Mouse (Mus musculus) heart, postnatal 4 days (tissue): ENCODE measurements around the gene Pkd2l1. TPM values are rescaled to one million over a fixed set of nuclear protein-coding genes. Genes with fewer than 3 reads are reported as not detected.
"Not testable (repeated sequence)": the region's sequence is repeated elsewhere in the genome, so short reads cannot be mapped to it uniquely, and the experiment has no call there.

ENCODE experiments used
- DNase-seq: peaks from one replicate; pipeline ENCODE4 v3.0.0; 2021
- total RNA-seq, 2 experiments: library from RNA; stranded (reverse); gene quantifications; 2 replicates each; pipeline ENCODE4 v1.2.3; 2021

Pkd2l1 gene
- total RNA-seq, 2 experiments from 2014 or later: not detected

GRCm38 (mm10) chr19:44157005-44157404 lies 35.2 kb downstream of the Pkd2l1 start:
- no peak for DNase-seq

- DNase-seq: no peak
Measured at GRCm38 (mm10) chr19:44153781-44154180, 38.5 kb downstream of the Pkd2l1 start.

GRCm38 (mm10) chr19:44148991-44149390 lies 43.3 kb downstream of the Pkd2l1 start:
- no peak for DNase-seq

- no peak for DNase-seq
Measured at GRCm38 (mm10) chr19:44148345-44148744, 43.9 kb downstream of the Pkd2l1 start.

- no peak for DNase-seq
Measured at GRCm38 (mm10) chr19:44146951-44147350, 45.3 kb downstream of the Pkd2l1 start.

- DNase-seq: no peak
Measured at GRCm38 (mm10) chr19:44146568-44146879, 45.7 kb downstream of the Pkd2l1 start.

- peak; percentile 91 for DNase-seq
Measured at GRCm38 (mm10) chr19:44145702-44146567, 46.3 kb downstream of the Pkd2l1 start, which contains the start of gene Bloc1s2. Bloc1s2 (minus strand) TSS chr19:44146446.

GRCm38 (mm10) chr19:44144366-44144765 lies 47.9 kb downstream of the Pkd2l1 start:
- DNase-seq: no peak

GRCm38 (mm10) chr19:44135960-44136485 lies 56.2 kb downstream of the Pkd2l1 start:
- no peak for DNase-seq

- DNase-seq: peak; percentile 91
Measured at GRCm38 (mm10) chr19:44135072-44135959, 56.9 kb downstream of the Pkd2l1 start, which contains the start of gene Cwf19l1. Cwf19l1 (minus strand) TSS chr19:44135876.

GRCm38 (mm10) chr19:44132917-44133316 lies 59.3 kb downstream of the Pkd2l1 start:
- no peak for DNase-seq

- no peak for DNase-seq
Measured at GRCm38 (mm10) chr19:44128560-44128959, 63.7 kb downstream of the Pkd2l1 start.

GRCm38 (mm10) chr19:44127729-44128497 lies 64.3 kb downstream of the Pkd2l1 start:
- DNase-seq: no peak

- DNase-seq: no peak
Measured at GRCm38 (mm10) chr19:44121137-44121536, 71.1 kb downstream of the Pkd2l1 start.

- not testable (repeated sequence) for DNase-seq
Measured at GRCm38 (mm10) chr19:44120686-44121085, 71.6 kb downstream of the Pkd2l1 start.

- DNase-seq: no peak
Measured at GRCm38 (mm10) chr19:44117793-44118192, 74.4 kb downstream of the Pkd2l1 start.

- no peak for DNase-seq
Measured at GRCm38 (mm10) chr19:44111706-44112105, 80.5 kb downstream of the Pkd2l1 start.

- DNase-seq: no peak
Measured at GRCm38 (mm10) chr19:44110356-44110755, 81.9 kb downstream of the Pkd2l1 start.

- no peak for DNase-seq
Measured at GRCm38 (mm10) chr19:44108996-44109395, 83.2 kb downstream of the Pkd2l1 start.

GRCm38 (mm10) chr19:44107661-44108521 lies 84.4 kb downstream of the Pkd2l1 start:
- DNase-seq: peak; percentile 14
